Mouse (Mus musculus) forebrain, postnatal 0 days (tissue): ENCODE data around the gene Tnik. TPM values are rescaled to one million over a fixed set of nuclear protein-coding genes. Genes with fewer than 3 reads are reported as not detected.

Experiments used
- ATAC-seq: fragments of 200-750 bp; cut with Nextera tagmentation; 2 replicates; pipeline ENCODE4 v1.8.0; 2017; ENCODE audit warnings: mild to moderate bottlenecking, moderate library complexity
- DNase-seq: peaks from one replicate; pipeline ENCODE4 v3.0.0-alpha.2; 2015
- H3K27ac ChIP-seq: fragments of 300-500 bp; sonication (generic); 2 replicates; pipeline ENCODE4 v1.5.1; 2014; ENCODE audit warnings: low read depth, mild to moderate bottlenecking, antibody characterized with exemption, low read length, moderate library complexity, mixed read lengths
- H3K27me3 ChIP-seq: fragments of 300-500 bp; sonication (generic); 2 replicates; pipeline ENCODE4 v1.6.1; 2014; ENCODE audit warnings: mild to moderate bottlenecking, low read length, mixed read lengths; ENCODE audit not compliant: insufficient read depth
- H3K36me3 ChIP-seq: fragments of 300-500 bp; sonication (generic); 2 replicates; pipeline ENCODE4 v1.6.1; 2014; ENCODE audit warnings: mild to moderate bottlenecking, moderate library complexity; ENCODE audit not compliant: insufficient read depth
- H3K4me1 ChIP-seq: fragments of 300-500 bp; sonication (generic); 2 replicates; pipeline ENCODE4 v1.6.1; 2014; ENCODE audit warnings: antibody characterized with exemption; ENCODE audit not compliant: insufficient read depth
- H3K4me2 ChIP-seq: fragments of 300-500 bp; sonication (generic); 2 replicates; pipeline ENCODE4 v1.6.1; 2014; ENCODE audit warnings: low read depth, mild to moderate bottlenecking, moderate library complexity
- H3K4me3 ChIP-seq: fragments of 300-500 bp; sonication (generic); 2 replicates; pipeline ENCODE4 v1.5.1; 2014; ENCODE audit warnings: low read depth, low read length, mixed read lengths
- H3K9ac ChIP-seq: fragments of 300-500 bp; sonication (generic); 2 replicates; pipeline ENCODE4 v1.6.1; 2014; ENCODE audit warnings: mild to moderate bottlenecking
- H3K9me3 ChIP-seq: fragments of 300-500 bp; sonication (generic); 2 replicates; pipeline ENCODE4 v1.6.1; 2016; ENCODE audit warnings: low read length
- CTCF ChIP-seq: sonication (generic); IDR thresholded peaks from 2 replicates; pipeline ENCODE4 v1.5.1; 2016; ENCODE audit warnings: antibody characterized with exemption, control low read depth, low read depth
- WGBS: fragments of 180-500 bp; shearing (Covaris S2); extraction: QIAGEN DNeasy Blood & Tissue Kit; methylation state at CpG from one replicate; pipeline ENCODE4 v1.1.7; 2014; 5-methylcytosine and 5-hydroxymethylcytosine counted together
- polyA plus RNA-seq: library from polyadenylated mRNA; unstranded; fragments of >200 nt; fragmentation: Nextera tagmentation; extraction: Ambion mirVana; gene quantifications from 2 replicates; pipeline ENCODE4 v1.2.1, GENCODE M21; 2015
- total RNA-seq: library from RNA; depleted of rRNA; stranded (reverse); fragments of >200 nt; gene quantifications from 2 replicates; pipeline ENCODE4 v1.2.3, GENCODE M21; 2014

The Tnik gene
- total and polyA plus RNA-seq, 2 experiments from 2014 or later = 43.0 to 125 TPM

- no peak for DNase-seq
- Histone ChIP-seq H3K4me2 (no peak overlapping the region), H3K9ac (no peak overlapping the region), H3K27ac (no peak overlapping the region), H3K36me3 (no peaks in the 10 kb centered on the region), H3K27me3 (no peaks in the 10 kb centered on the region), H3K9me3 (no peaks in the 10 kb centered on the region), H3K4me1 (no peaks in the 10 kb centered on the region), H3K4me3 (no peak overlapping the region)
- whole genome bisulfite sequencing = 70% methylated on average over 1 of the region's 1 CpGs
- ATAC-seq = no peak
- TF ChIP-seq CTCF = no peak
These were observed 210.4 kb downstream of the Tnik start for GRCm38 (mm10) chr3:28473439-28473838.

- no peak overlapping the region for H3K4me2 ChIP-seq
- H3K4me3 ChIP-seq = no peak overlapping the region
- no peaks in the 10 kb centered on the region for H3K9me3 ChIP-seq
- H3K36me3 ChIP-seq = no peaks in the 10 kb centered on the region
- no peaks in the 10 kb centered on the region for H3K4me1 ChIP-seq
- H3K9ac ChIP-seq = no peak overlapping the region
- no peak overlapping the region for H3K27ac ChIP-seq
- no peaks in the 10 kb centered on the region for H3K27me3 ChIP-seq
- 85% methylated on average over 2 of the region's 2 CpGs for WGBS
- no peak for DNase-seq
- TF ChIP-seq CTCF = no peak
- no peak for ATAC-seq
These were observed 214.4 kb downstream of the Tnik start for GRCm38 (mm10) chr3:28477373-28477772.

- Histone ChIP-seq H3K27me3 (no peaks in the 10 kb centered on the region), H3K27ac (no peak overlapping the region), H3K9me3 (peaks cover 5% of the 10 kb centered on the region; the same call in 1 of the 2 replicates), H3K4me2 (no peak overlapping the region), H3K4me1 (peaks cover 2% of the 10 kb centered on the region; the same call in 1 of the 2 replicates), H3K36me3 (no peaks in the 10 kb centered on the region), H3K9ac (no peak overlapping the region), H3K4me3 (no peak overlapping the region)
- no peak for DNase-seq
- TF ChIP-seq CTCF = no peak
- ATAC-seq = no peak
- 82% methylated on average over 7 of the region's 7 CpGs for WGBS
These were observed 222.7 kb downstream of the Tnik start for GRCm38 (mm10) chr3:28485716-28486115.

GRCm38 (mm10) chr3:28487418-28487817 lies 224.4 kb downstream of the Tnik start:
- Histone ChIP-seq H3K27ac (no peak overlapping the region), H3K27me3 (no peaks in the 10 kb centered on the region), H3K36me3 (no peaks in the 10 kb centered on the region), H3K4me3 (no peak overlapping the region), H3K4me2 (no peak overlapping the region), H3K4me1 (peaks cover 12% of the 10 kb centered on the region), H3K9ac (no peak overlapping the region), H3K9me3 (peaks cover 5% of the 10 kb centered on the region; the same call in 1 of the 2 replicates)
- DNase-seq (no peak), ATAC-seq (no peak)
- no peak for TF ChIP-seq CTCF
- 54% methylated on average over 9 of the region's 9 CpGs for WGBS

GRCm38 (mm10) chr3:28491085-28492041 lies 228.3 kb downstream of the Tnik start:
- Histone ChIP-seq H3K9ac (peak overlapping the region; percentile 25; the same call in 1 of the 2 replicates), H3K27ac (peak overlapping the region; percentile 64), H3K36me3 (no peaks in the 10 kb centered on the region), H3K4me3 (no peak overlapping the region), H3K9me3 (peaks cover 3% of the 10 kb centered on the region; the same call in 1 of the 2 replicates), H3K4me1 (peaks cover 12% of the 10 kb centered on the region), H3K27me3 (no peaks in the 10 kb centered on the region), H3K4me2 (no peak overlapping the region)
- 15% methylated on average over 11 of the region's 11 CpGs for WGBS
- ATAC-seq = peak; percentile 60; the same call in 1 of the 2 replicates
- no peak for TF ChIP-seq CTCF
- DNase-seq = peak; percentile 51

- peak; percentile 39 for DNase-seq
- Histone ChIP-seq H3K9me3 (no peaks in the 10 kb centered on the region), H3K4me3 (no peak overlapping the region), H3K27me3 (no peaks in the 10 kb centered on the region), H3K27ac (no peak overlapping the region), H3K4me1 (no peaks in the 10 kb centered on the region; the same call in 1 of the 2 replicates), H3K9ac (no peak overlapping the region), H3K36me3 (no peaks in the 10 kb centered on the region), H3K4me2 (no peak overlapping the region)
- 13% methylated on average over 3 of the region's 3 CpGs for WGBS
- TF ChIP-seq CTCF = no peak
- ATAC-seq = peak; percentile 50
These were observed 233.9 kb downstream of the Tnik start for GRCm38 (mm10) chr3:28496806-28497502.

- Histone ChIP-seq H3K9me3 (no peaks in the 10 kb centered on the region), H3K4me3 (no peak overlapping the region), H3K27me3 (no peaks in the 10 kb centered on the region), H3K4me1 (no peaks in the 10 kb centered on the region; the same call in 1 of the 2 replicates), H3K36me3 (no peaks in the 10 kb centered on the region), H3K4me2 (no peak overlapping the region), H3K9ac (no peak overlapping the region), H3K27ac (no peak overlapping the region)
- TF ChIP-seq CTCF = no peak
- WGBS = 52% methylated on average over 3 of the region's 3 CpGs
- peak; percentile 66 for ATAC-seq
- DNase-seq = peak; percentile 55
These were observed 234.5 kb downstream of the Tnik start for GRCm38 (mm10) chr3:28497503-28497857.
